Mouse (Mus musculus) gastrocnemius, postnatal 4 days (tissue): ENCODE measurements at regions not wholly inside any gene's neighbourhood (a gene's known extent, or its start where the extent isn't known, plus 50 kb on each side); places are given as distances from the start of the nearest gene placed in this dataset.

Experiments used
- DNase-seq, 2 experiments: peaks; one replicate each; pipeline ENCODE4 v3.0.0; 2021 to 2022; ENCODE audit warnings: low spot score in 2 of 2, mixed read lengths in 2 of 2

DNA sequence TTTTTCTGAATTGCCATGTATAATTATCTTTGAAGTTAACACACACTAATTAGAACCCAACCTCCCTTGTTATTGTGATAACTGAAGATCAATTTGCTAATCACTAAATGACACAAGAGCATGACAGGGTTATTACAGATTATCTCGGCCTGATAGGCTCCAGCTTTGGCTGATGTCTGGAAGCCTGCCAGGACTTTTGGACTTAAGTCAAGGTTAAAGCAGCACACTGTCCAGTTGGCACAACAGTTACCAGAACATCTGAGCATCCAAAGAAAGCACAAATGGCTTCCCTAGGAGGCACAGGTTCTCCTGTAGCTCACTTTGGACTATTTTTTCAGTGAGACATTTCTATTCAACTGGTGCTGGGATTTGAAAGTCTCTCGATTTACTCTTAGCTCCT lies 475.0 kb upstream of the A730009L09Rik start:
- no peak for DNase-seq

DNA sequence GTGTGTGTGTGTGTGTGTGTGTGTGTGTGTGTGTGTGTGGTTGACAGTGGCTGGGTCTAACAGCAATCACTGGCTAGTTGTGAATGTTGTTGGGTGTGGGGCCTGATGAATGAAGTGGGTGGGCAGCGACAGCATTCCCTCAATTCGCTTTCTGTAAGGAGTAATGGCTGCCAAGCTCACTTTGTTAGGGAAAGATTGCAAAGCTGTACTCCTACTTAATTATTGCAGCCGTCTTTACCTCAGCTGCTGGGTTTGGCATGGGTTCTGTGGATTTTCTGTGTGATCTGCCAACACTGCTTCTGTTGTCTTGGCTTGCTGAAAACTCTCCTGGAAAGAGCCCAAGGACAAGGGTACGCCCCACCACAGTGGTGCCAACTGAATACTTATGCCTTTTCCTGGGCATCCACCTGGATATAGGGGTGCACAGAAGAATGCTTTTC lies 472.9 kb upstream of the A730009L09Rik start:
- peak in 1 of 2 experiments; percentile 12 for DNase-seq

DNA sequence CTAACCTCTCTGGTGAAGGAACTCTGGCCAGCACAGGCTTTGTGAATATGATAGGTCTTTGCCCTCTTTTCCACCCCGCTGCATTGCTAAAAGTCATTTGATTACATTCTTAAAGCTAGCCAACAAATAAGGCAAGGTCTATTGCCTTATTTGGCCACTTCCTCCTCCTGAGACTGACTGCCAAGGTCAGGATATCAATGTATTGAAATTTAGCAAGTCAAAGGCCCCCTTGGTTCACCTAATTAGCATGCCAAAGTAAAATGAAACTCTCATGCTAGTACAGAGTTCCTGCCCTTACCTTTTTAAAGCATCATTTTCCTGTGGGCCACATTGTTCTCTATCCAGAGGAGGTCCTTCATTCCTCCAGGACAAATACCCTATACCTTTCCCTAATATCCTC lies 469.6 kb upstream of the A730009L09Rik start:
- no peak for DNase-seq
